Mouse (Mus musculus) large intestine, adult 2 months (tissue): Measurements from ENCODE around the gene Grin2a. TPM values are rescaled to one million over a fixed set of nuclear protein-coding genes. Genes with fewer than 3 reads are reported as not detected.

Source experiments
- DNase-seq: peaks from one replicate; pipeline ENCODE4 v3.0.0-alpha.2; 2012; ENCODE audit warnings: low read depth, low spot score
- WGBS: fragments of 180-500 bp; shearing (Covaris S2); methylation state at CpG from one replicate; pipeline ENCODE4 v1.1.7; 2018; 5-methylcytosine and 5-hydroxymethylcytosine counted together
- polyA plus RNA-seq: library from polyadenylated mRNA; depleted of rRNA; stranded (reverse); fragments of >200 nt; gene quantifications from 2 replicates; pipeline ENCODE4 v1.2.3, GENCODE M21; 2012

Gene Grin2a
- polyA plus RNA-seq, 1 experiment = 0.76 TPM

GRCm38 (mm10) chr16:9768356-9768755 lies 227.0 kb downstream of the Grin2a start:
- 52% methylated on average over 5 of the region's 5 CpGs for WGBS
- no peak for DNase-seq

DNA sequence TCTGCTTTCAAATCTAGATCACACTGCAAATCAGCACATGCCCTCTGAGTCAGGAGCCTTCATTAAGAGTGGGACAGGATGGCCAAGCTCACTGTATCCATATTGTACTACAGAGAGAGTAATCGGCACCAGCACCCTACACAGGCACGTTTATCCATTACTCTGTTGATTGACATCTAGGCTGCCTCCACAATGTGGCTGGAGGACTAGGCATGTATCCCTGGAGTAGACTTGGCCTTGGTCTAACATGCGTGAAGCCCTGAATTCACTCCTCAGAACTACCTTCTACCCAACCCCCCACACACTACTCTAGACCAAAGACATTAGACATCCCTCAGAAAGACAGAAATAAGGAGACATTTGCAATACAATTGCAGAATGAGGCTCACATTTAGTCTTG lies 227.4 kb downstream of the Grin2a start:
- 76% methylated on average over 3 of the region's 3 CpGs for WGBS
- no peak for DNase-seq

DNA sequence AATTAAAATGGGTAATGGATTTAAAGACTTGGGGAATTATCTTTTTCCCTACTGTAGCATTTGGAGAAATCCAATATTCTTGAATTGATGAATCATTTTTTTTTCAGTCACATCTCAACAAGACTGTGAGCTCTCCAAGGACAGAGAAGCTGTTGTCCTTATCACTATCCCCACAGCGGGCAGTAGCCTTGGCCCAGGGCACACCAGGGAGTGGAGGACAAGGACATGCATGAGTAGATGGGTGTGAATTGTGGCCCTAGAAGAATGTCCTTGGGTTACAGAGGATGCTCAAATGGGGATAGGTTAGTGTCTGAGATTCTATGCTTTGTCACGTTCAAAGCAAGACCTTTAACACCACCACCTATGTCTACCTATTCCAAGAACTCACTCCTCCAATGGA lies 231.3 kb downstream of the Grin2a start:
- WGBS = 81% methylated on average over 2 of the region's 2 CpGs
- DNase-seq = no peak

DNA sequence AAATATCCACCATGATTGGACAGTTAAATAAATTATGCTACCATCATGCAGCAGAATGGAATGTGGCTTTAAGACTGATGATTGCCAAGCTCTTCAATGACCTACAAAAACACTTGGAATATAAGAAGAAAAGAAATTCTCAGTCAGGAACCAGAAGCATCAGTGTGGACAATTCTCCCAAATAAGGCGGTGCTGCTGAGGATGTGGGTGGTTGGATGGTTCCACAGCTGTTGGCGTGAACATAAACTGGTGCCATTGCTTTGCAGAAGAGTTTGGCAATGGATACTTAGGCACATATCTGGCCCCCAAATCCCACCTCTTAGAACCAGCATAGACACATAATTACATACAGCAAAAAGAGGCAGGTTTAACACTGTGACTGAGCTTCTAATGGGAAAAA lies 235.0 kb downstream of the Grin2a start:
- WGBS = 88% methylated on average over 2 of the region's 2 CpGs
- no peak for DNase-seq

GRCm38 (mm10) chr16:9756849-9757248 lies 238.5 kb downstream of the Grin2a start:
- no peak for DNase-seq
- 79% methylated on average over 8 of the region's 8 CpGs for WGBS

DNA sequence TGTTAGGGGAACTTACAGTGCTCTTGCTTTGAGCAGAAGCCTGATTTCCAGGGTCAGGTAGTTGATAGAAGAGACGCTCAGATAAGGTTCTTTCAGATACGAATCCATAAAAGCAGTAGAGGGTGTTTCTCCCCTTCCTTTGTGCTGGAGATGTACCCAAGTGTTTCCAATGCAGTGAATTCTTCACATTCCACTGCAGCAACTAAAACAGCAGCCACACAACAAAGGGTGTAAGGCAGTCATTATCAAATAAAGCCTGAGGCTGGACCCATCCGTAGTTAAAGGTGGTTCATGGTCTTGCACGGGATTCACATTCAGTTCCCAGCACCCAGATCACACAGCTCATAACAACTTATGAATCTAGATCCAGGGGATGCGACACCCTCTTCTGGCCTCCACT lies 241.3 kb downstream of the Grin2a start:
- WGBS = 78% methylated on average over 5 of the region's 5 CpGs

DNA sequence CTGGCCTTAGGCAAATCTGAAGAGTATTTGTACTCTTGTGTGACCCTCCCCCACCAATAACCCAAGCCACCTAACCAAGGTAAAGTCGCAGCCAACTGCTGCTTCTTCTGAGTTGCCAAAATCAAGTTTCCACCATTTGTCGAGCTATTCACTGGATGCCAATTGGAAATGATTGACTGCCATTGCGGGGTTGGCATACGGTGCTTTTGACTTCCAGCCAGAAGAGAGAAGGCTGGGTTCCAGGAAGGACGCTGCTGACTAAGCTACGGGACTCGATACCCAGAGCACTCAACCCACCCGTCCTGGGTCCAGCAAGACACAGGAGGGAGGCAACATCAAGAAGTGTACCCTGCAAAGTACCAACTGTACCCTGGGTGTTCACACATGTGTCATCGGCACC lies 242.3 kb downstream of the Grin2a start:
- WGBS = 87% methylated on average over 9 of the region's 9 CpGs
- no peak for DNase-seq

More for the DNA sequence above, 241.3 kb downstream of the Grin2a start:
- no peak for DNase-seq

DNA sequence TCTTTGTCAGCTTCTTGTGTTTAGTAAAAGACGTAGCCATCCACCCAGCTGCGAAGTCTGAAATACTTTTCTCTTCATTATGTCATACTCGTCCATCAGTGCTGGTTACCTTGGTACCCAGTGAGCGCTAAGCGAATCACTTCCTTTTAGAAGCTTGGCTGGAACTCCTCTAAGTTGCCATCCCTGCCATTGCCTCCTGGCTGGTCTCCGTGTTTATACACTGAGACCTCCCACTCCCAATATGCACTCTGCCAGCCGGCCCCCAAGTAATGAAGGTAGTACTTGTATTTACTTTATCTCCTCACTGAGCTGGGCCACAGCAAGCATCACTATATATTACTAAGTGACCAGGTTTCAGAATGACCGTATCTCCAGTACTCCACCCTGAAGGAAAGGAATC lies 242.8 kb downstream of the Grin2a start:
- WGBS = 77% methylated on average over 8 of the region's 8 CpGs
- DNase-seq = no peak

- 77% methylated on average over 11 of the region's 11 CpGs for WGBS
- no peak for DNase-seq
Measured at GRCm38 (mm10) chr16:9751045-9751569, 244.3 kb downstream of the Grin2a start.

- DNase-seq = no peak
- WGBS = 76% methylated on average over 3 of the region's 3 CpGs
Measured at GRCm38 (mm10) chr16:9749661-9750060, 245.7 kb downstream of the Grin2a start.

DNA sequence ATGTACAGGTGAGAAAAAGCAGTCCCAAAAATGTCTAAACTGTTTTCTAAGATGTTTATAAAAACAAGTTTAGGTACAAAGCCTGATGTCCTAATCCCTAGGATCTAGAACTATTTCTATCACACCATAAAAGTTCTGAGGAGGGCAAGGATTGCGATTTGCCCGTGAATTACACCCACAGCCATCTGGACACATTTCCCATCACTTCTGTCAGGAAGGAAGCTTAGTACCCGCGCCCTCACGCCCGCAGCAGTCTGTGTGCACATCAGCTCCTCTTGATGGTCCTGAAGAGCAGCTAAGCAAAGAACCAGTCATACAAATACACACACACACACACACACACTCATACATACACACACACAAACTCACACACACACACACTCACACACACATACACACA lies 252.9 kb downstream of the Grin2a start:
- DNase-seq = no peak
- WGBS = 78% methylated on average over 6 of the region's 6 CpGs

- DNase-seq = no peak
- 79% methylated on average over 6 of the region's 6 CpGs for WGBS
Measured at GRCm38 (mm10) chr16:9738679-9739078, 256.7 kb downstream of the Grin2a start.

DNA sequence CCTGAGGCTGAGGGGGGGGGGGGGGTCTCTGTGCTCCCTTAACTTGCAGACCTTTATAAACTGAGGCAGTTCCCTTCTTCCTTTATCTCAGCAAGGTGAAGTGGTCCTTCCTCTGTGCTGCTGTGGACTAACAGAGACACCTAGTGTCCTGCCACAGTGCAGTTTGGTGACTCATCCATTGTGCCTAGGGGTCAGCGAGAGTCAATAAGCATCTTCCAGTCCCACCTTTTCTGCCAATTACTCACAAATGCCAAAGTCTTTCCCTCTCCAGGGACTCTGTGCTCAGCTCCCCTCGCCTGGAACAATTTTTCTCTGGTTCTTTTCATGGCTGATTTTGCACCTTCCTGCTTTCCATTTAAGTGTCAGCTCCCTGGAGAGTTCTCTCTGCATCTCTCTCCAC lies 258.2 kb downstream of the Grin2a start:
- 18% methylated on average over 2 of the region's 2 CpGs for WGBS

GRCm38 (mm10) chr16:9735365-9736080 lies 259.8 kb downstream of the Grin2a start:
- no peak for DNase-seq
- 92% methylated on average over 8 of the region's 8 CpGs for WGBS

More for the DNA sequence above, 258.2 kb downstream of the Grin2a start:
- DNase-seq = no peak

- DNase-seq = no peak
- WGBS = 90% methylated on average over 5 of the region's 5 CpGs
Measured at GRCm38 (mm10) chr16:9727603-9728002, 267.8 kb downstream of the Grin2a start.

DNA sequence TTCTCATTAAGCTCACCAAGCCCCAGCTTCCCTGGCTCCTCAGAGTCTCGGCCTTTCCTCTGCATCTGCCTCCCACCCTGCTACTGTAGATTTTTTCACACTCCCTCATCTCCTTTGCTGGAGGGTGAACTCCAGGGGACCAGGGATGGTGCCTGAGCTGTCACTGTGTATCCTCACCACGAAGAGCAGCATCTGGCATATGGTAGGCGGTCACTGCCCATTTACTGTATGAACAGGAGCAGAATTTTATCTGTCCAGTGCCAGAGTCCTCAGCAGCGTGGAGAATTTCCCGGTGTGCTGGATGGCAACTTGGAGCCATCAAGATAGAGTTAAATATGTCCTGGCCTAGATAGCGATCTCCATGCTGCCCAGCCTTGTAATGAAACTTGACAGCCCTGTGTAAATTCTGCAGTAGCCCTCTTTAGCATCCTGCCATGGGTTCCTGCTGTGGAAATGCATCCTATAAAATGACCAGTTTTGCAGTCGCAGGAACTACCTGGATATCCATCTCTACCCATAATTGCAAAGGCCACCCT lies 269.7 kb downstream of the Grin2a start:
- DNase-seq = no peak
- 68% methylated on average over 7 of the region's 7 CpGs for WGBS

DNA sequence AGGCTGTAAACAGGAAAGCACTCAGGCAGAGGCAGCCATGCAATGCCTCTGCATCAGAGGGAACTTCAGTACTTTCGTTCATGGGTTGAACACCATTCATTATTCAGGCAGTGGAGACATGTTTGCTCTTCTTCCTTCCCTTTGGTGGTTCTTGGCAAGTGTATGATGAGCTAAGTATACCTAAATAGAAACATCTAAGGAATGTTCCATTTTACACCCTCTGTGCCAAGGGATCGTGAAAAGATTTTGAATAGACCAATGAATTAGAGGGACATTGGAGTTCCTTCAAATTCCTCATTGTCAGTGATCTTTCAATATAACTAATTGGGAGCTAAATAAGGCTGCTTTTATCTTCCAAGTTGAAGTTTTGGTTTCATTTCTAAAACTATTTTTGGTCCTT lies 284.0 kb downstream of the Grin2a start:
- WGBS = 72% methylated on average over 2 of the region's 2 CpGs
- DNase-seq = no peak

GRCm38 (mm10) chr16:9709921-9710320 lies 285.4 kb downstream of the Grin2a start:
- no peak for DNase-seq
- WGBS = 39% methylated on average over 2 of the region's 2 CpGs

DNA sequence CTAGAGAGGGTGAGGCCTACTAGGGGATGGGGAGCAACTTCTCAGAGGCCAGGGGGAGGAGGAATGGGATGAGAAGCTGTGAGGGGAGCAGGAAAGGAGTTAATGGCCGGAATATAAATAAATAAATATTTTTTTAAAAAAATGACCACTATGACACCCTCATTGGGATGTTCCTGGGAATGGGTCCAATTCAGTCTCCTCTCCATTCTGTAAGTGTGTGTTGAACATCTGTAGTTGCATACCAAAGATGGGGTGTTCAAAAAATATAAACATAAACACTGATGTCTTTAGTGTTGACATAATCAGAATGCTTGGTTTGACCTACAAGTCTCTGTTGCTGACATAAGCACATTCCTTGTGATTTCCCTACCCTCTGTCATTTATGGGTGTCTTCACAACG lies 298.2 kb downstream of the Grin2a start:
- WGBS = 47% methylated on average over 2 of the region's 2 CpGs
- no peak for DNase-seq

DNA sequence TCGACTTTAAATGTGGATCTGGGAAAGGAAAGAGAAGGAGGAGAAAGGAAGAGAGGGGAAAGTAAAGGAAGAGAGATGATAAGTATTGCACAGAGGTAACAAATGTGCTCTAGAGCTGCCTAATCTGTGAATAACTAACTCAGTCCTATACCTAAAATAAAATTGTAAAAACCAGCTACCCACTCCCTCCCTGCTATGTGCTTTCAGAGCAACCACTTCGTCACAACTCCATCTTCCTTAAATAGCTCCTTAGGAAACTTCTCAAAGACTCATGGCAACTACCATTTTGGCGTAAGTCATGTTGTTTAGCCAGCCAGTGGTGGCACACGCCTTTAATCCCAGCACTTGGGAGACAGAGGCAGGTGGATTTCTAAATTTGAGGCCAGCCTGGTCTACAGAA lies 301.3 kb downstream of the Grin2a start:
- no peak for DNase-seq
- WGBS = 59% methylated on average over 4 of the region's 4 CpGs

GRCm38 (mm10) chr16:9688523-9689140 lies 306.7 kb downstream of the Grin2a start:
- WGBS = 12% methylated on average over 1 of the region's 1 CpGs

More at GRCm38 (mm10) chr16:9688523-9689140, 306.7 kb downstream of the Grin2a start:
- DNase-seq = no peak
